Mouse (Mus musculus) colon, adult 2 months (tissue): ENCODE results near the gene Gm20518. TPM values are rescaled to one million over a fixed set of nuclear protein-coding genes. Genes with fewer than 3 reads are reported as not detected.

Experiments used
- polyA plus RNA-seq: library from polyadenylated mRNA; depleted of rRNA; stranded (reverse); fragments of >200 nt; gene quantifications from 2 replicates; pipeline ENCODE4 v1.2.3, GENCODE M21; 2012; rRNA removed

Gene Gm20518
- 1.9 and 2.5 TPM in 2 replicates for polyA plus RNA-seq

GRCm38 (mm10) chr16:17891567-17891959 is at the start of gene Gm20518:
TSS of gene Gm20518 (minus strand) at chr16:17891671.

GRCm38 (mm10) chr16:17928087-17928580 is 36.7 kb upstream of the Gm20518 start, which contains the start of gene Slc25a1:
TSS of gene Slc25a1 (minus strand) at chr16:17928219.

GRCm38 (mm10) chr16:17914307-17915249 is 23.1 kb upstream of the Gm20518 start, which contains the start of gene Gsc2:
TSS of gene Gsc2 (minus strand) at chr16:17915059.

GRCm38 (mm10) chr16:17911052-17911595 is 19.7 kb upstream of the Gm20518 start, which contains the start of gene Ess2:
TSS of gene Ess2 (minus strand) at chr16:17911348.

GRCm38 (mm10) chr16:17898462-17898861 is 7.0 kb upstream of the Gm20518 start, which contains the start of the genes Dgcr2 and Tssk2:
TSS of gene Dgcr2 (minus strand) at chr16:17898562.
TSS of gene Tssk2 (plus strand) at chr16:17898637.

GRCm38 (mm10) chr16:17893923-17894322 is 2.5 kb upstream of the Gm20518 start, which contains the start of gene Tssk1:
TSS of gene Tssk1 (plus strand) at chr16:17894223.

GRCm38 (mm10) chr16:17838051-17838450 is 53.4 kb downstream of the Gm20518 start, which contains the start of gene Car15:
TSS of gene Car15 (minus strand) at chr16:17838364.

GRCm38 (mm10) chr16:17832821-17833220 is 58.6 kb downstream of the Gm20518 start, which contains the start of gene B830017H08Rik:
TSS of gene B830017H08Rik (plus strand) at chr16:17833121.

GRCm38 (mm10) chr16:17796971-17797811 is 94.3 kb downstream of the Gm20518 start, which contains the start of gene Scarf2:
TSS of gene Scarf2 (plus strand) at chr16:17797282.

Other genes with a start within 250 kb of the Gm20518 start
- 1.4 and 2.2 TPM in 2 replicates for gene Ccdc74a, start 245.2 kb downstream of the Gm20518 start, polyA plus RNA-seq
- gene Med15, start 158.8 kb downstream of the Gm20518 start, polyA plus RNA-seq: 133 and 153 TPM in 2 replicates
- gene Klhl22, start 132.1 kb downstream of the Gm20518 start, polyA plus RNA-seq: 63.7 and 64.9 TPM in 2 replicates
- 60.4 and 61.4 TPM in 2 replicates for gene Scarf2, start 94.4 kb downstream of the Gm20518 start, polyA plus RNA-seq
- gene B830017H08Rik, start 58.5 kb downstream of the Gm20518 start, polyA plus RNA-seq: not detected in 2 replicates
- 14.2 and 14.9 TPM in 2 replicates for gene Car15, start 53.3 kb downstream of the Gm20518 start, polyA plus RNA-seq
- 0.02 and 0.10 TPM in 2 replicates for gene Tssk1, start 2.6 kb upstream of the Gm20518 start, polyA plus RNA-seq
- gene Dgcr2, start 6.9 kb upstream of the Gm20518 start, polyA plus RNA-seq: 156 and 191 TPM in 2 replicates
- gene Tssk2, start 7.0 kb upstream of the Gm20518 start, polyA plus RNA-seq: not detected in 2 replicates
- 17.4 and 18.7 TPM in 2 replicates for gene Ess2, start 19.7 kb upstream of the Gm20518 start, polyA plus RNA-seq
- not detected in 2 replicates for gene Gsc2, start 23.4 kb upstream of the Gm20518 start, polyA plus RNA-seq
- gene Slc25a1, start 36.5 kb upstream of the Gm20518 start, polyA plus RNA-seq: 164 and 192 TPM in 2 replicates
- gene Vpreb2, start 88.8 kb upstream of the Gm20518 start, polyA plus RNA-seq: not detected in 2 replicates
- gene Dgcr6, start 161.2 kb upstream of the Gm20518 start, polyA plus RNA-seq: 66.8 and 71.8 TPM in 2 replicates
- 26.7 and 29.3 TPM in 2 replicates for gene Prodh, start 198.5 kb upstream of the Gm20518 start, polyA plus RNA-seq
- gene Rtn4r, start 236.0 kb upstream of the Gm20518 start, polyA plus RNA-seq: 25.5 and 39.7 TPM in 2 replicates